ENCODE assay signal across 18 mouse cellular contexts in genomic region chr13:72166225-72166624, GRCm38 (mm10).
DNase-seq lines count a peak whose midpoint lies in the region; ATAC-seq and TF ChIP-seq lines count a peak whose summit lies in the region.
"Had no signal": no experiment of that assay in that cellular context is flagged by ENCODE, and none has a peak within 500 bp of the region (broad histone marks: within the 10 kb centered on the region; RNA-seq: fewer than 3 reads in every experiment).

No protein-coding gene starts in this region.

- ATAC-seq in kidney, embryonic 15.5 days (replicated peaks; ENCODE audit: low FRiP score) = no peak
- ATAC-seq in lung, postnatal 0 days = peak; percentile 58; the same call in 1 of the 2 replicates
- ATAC-seq: forebrain, embryonic 14.5 days; liver, postnatal 0 days had no signal

- no peak for TF ChIP-seq EP300 in lung, postnatal 0 days (IDR thresholded peaks at IDR 0.05)

- peak; percentile 58 for TF ChIP-seq CTCF in lung, postnatal 0 days (IDR thresholded peaks at IDR 0.05)

- peak; percentile 0 for DNase-seq in kidney, adult 9 months
- DNase-seq in NIH3T3 (ENCODE audit: low read depth) = peak; percentile 5
- DNase-seq in embryo, embryonic 10.5 days (ENCODE audit: low spot score) = peak; percentile 28
- DNase-seq in lung, postnatal 0 days (ENCODE audit: low spot score) = peak; percentile 67
- no peak for DNase-seq in thymus, postnatal 25 days
- no peak for DNase-seq in right cerebral cortex, adult 18-20 months
- DNase-seq: cerebellum, adult 9-10 months; gastrocnemius, postnatal 10 days; layer of hippocampus, postnatal 36 days; liver, postnatal 0 days had no signal

- no peak overlapping the region for H3K27ac ChIP-seq in kidney, embryonic 15.5 days
- H3K27ac ChIP-seq in lung, postnatal 0 days (ENCODE audit: low read length) = no peak overlapping the region
- H3K27ac ChIP-seq: embryonic facial prominence, embryonic 13.5 days; heart, embryonic 13.5 days; hindbrain, embryonic 12.5 days; limb, embryonic 13.5 days had no signal

- H3K4me2 ChIP-seq in kidney, embryonic 15.5 days = no peak overlapping the region
- no peak overlapping the region for H3K4me2 ChIP-seq in lung, postnatal 0 days (replicated peaks; ENCODE audit: low read depth, low read length)
- H3K4me2 ChIP-seq: embryonic facial prominence, embryonic 13.5 days; heart, embryonic 13.5 days; hindbrain, embryonic 12.5 days; limb, embryonic 13.5 days; midbrain, embryonic 11.5 days had no signal

- no peaks in the 10 kb centered on the region for H3K9me3 ChIP-seq in kidney, embryonic 15.5 days (replicated peaks)
- H3K9me3 ChIP-seq in lung, postnatal 0 days (ENCODE audit: low read length) = no peaks in the 10 kb centered on the region
- H3K9me3 ChIP-seq: heart, embryonic 13.5 days; hindbrain, embryonic 12.5 days; limb, embryonic 13.5 days had no signal

- H3K4me3 ChIP-seq in kidney, embryonic 15.5 days (replicated peaks) = no peak overlapping the region
- H3K4me3 ChIP-seq in lung, postnatal 0 days (ENCODE audit: low read depth, low read length) = no peak overlapping the region
- H3K4me3 ChIP-seq: embryonic facial prominence, embryonic 13.5 days; heart, embryonic 13.5 days; hindbrain, embryonic 12.5 days; limb, embryonic 13.5 days had no signal

- H3K36me3 ChIP-seq in kidney, embryonic 15.5 days = no peaks in the 10 kb centered on the region
- no peaks in the 10 kb centered on the region for H3K36me3 ChIP-seq in lung, postnatal 0 days (ENCODE audit: insufficient read depth, low read length)
- H3K36me3 ChIP-seq: embryonic facial prominence, embryonic 13.5 days; heart, embryonic 13.5 days; hindbrain, embryonic 12.5 days; limb, embryonic 13.5 days had no signal

- 0 out of 2 replicates have a peak, but pooled peaks cover 2% of the 10 kb centered on the region for H3K27me3 ChIP-seq in kidney, embryonic 15.5 days
- H3K27me3 ChIP-seq in lung, postnatal 0 days (replicated peaks; ENCODE audit: insufficient read depth, low read length) = no peaks in the 10 kb centered on the region
- H3K27me3 ChIP-seq: CH12.LX; heart, embryonic 13.5 days; hindbrain, embryonic 12.5 days; limb, embryonic 13.5 days had no signal

- WGBS in kidney, embryonic 15.5 days = 64% methylated on average over 2 of the region's 2 CpGs
- WGBS in lung, postnatal 0 days = 52% methylated on average over 2 of the region's 2 CpGs

- H3K4me1 ChIP-seq in kidney, embryonic 15.5 days = no peaks in the 10 kb centered on the region
- H3K4me1 ChIP-seq in lung, postnatal 0 days (ENCODE audit: insufficient read depth, low read depth, low read length) = no peaks in the 10 kb centered on the region
- H3K4me1 ChIP-seq: hindbrain, embryonic 12.5 days; limb, embryonic 13.5 days had no signal

- no peak overlapping the region for H3K9ac ChIP-seq in kidney, embryonic 15.5 days
- H3K9ac ChIP-seq in lung, postnatal 0 days (replicated peaks; ENCODE audit: low read depth) = no peak overlapping the region
- H3K9ac ChIP-seq: embryonic facial prominence, embryonic 13.5 days; heart, embryonic 13.5 days; hindbrain, embryonic 12.5 days; limb, embryonic 13.5 days; liver, postnatal 0 days had no signal

Comparison
In these comparisons a context has a peak if more than half of its experiments do, and no peak if none do; other contexts are left out.
1. DNase-seq: peak in kidney, adult 9 months (single experiment), NIH3T3 (single experiment), embryo, embryonic 10.5 days (single experiment) and lung, postnatal 0 days (single experiment); none in thymus, postnatal 25 days (single experiment) and right cerebral cortex, adult 18-20 months (single experiment).